Mouse (Mus musculus) v-Abl transformed pro-B cells (cell line): Measurements from ENCODE around the gene Scn11a.

ENCODE experiments used
- in situ Hi-C, 2 experiments: fragments of 400-800 bp; cut with MboI; formaldehyde crosslinking; loops; one replicate each; pipeline ENCODE4 v1.15.1; 2025; ENCODE audit not compliant: unreplicated experiment in 2 of 2

Gene Scn11a

GRCm38 (mm10) chr9:119825297-119825696 lies at the start of gene Scn11a:
Scn11a (minus strand) TSS chr9:119825456.
- in situ Hi-C loops: loop anchor here in 1 of 2 experiments (25.0 kb wide), 3 partner anchors 762 to 1462 kb away; partner anchors contain the start of genes Trak1 and Ulk4

GRCm38 (mm10) chr9:119854170-119854569 lies 28.9 kb upstream of the Scn11a start:
- in situ Hi-C loops: no loop called here

- in situ Hi-C loops: no loop called here
Measured at GRCm38 (mm10) chr9:119853071-119853846, 28.0 kb upstream of the Scn11a start.

DNA sequence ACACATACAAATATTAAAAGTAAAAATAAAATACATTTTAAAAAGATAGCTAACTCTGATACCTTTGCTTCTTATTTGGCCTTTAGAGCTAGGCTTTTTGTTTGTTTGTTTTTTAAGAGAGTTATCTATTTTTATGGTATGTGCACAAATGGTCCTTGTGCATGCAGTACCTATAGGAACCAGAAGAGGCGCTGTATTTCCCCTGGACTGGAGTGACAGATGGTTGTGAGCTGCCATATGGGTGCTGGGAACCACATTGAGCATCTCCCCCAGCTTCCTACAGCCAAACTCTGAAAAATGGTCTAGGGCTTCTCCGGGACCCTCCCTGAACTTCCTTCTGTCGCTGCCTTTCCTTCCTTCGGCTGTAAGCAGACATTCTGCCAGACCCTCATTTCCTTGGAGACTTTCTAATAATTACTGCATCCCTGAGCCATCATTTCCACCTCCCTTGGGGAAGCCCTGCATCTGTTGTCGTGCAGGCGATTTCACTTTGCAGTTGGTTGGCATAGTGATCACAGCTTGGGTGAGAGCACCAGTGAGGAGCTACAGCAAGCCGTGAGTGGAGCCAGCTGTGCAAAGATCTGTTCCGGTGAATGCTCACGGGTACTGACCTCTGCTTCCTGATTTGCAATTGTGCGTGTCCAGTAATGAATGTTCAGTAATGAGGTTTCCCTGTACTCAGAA lies 27.2 kb upstream of the Scn11a start:
- in situ Hi-C loops: no loop called here

DNA sequence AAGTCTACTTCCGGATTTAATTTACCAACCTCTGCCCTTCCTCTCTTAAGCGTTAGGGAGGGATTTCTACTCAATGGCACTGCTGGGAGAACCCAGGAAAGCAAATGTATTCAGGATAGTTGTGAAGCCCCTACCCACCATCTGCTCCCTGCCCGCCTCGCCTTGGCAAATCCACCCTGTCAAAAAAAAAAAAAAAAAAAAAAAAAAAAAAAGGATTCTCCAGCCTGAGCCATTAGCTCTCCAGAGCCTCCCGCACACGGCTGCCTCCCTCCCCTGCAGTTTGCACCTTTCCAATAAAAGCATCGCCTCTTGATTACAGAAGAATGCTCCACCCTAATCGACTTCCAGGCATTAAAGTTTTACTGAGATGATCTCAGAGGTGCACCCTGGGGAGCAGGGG lies 24.0 kb upstream of the Scn11a start:
- in situ Hi-C loops: loop anchor here in 1 of 2 experiments (25.0 kb wide), 3 partner anchors 738 to 1438 kb away; partner anchors contain the start of genes Trak1 and Ulk4

- in situ Hi-C loops: loop anchor here in 1 of 2 experiments (25.0 kb wide), 3 partner anchors 739 to 1439 kb away; partner anchors contain the start of genes Trak1 and Ulk4
Measured at GRCm38 (mm10) chr9:119848671-119849070, 23.4 kb upstream of the Scn11a start.

GRCm38 (mm10) chr9:119847187-119847586 lies 21.9 kb upstream of the Scn11a start:
- in situ Hi-C loops: loop anchor here in 1 of 2 experiments (25.0 kb wide), 3 partner anchors 740 to 1440 kb away; partner anchors contain the start of genes Trak1 and Ulk4

DNA sequence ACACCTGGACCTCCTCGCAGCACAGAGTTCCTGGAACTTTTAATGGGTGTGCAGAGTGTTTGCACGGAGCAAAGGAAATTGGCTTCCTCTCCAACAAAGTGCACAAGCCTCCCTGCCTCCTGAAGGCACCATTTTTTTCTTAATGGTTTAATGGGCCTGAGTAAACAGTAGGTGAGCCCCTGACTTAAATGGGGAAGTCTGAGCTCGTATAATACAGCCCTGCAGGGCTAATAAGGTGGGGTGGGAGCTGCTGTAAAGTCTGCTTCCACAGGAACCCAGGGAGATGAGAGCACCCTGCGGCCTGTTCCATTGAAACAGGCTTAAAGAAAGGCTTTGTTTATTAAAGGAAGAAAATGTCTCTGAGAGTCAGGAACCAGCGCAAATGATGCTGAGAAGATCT lies 19.5 kb upstream of the Scn11a start:
- in situ Hi-C loops: loop anchor here in 1 of 2 experiments (25.0 kb wide), 3 partner anchors 743 to 1443 kb away; partner anchors contain the start of genes Trak1 and Ulk4

GRCm38 (mm10) chr9:119843549-119843948 lies 18.3 kb upstream of the Scn11a start:
- in situ Hi-C loops: loop anchor here in 1 of 2 experiments (25.0 kb wide), 3 partner anchors 744 to 1444 kb away; partner anchors contain the start of genes Trak1 and Ulk4

- in situ Hi-C loops: loop anchor here in 1 of 2 experiments (25.0 kb wide), 3 partner anchors 745 to 1445 kb away; partner anchors contain the start of genes Trak1 and Ulk4
Measured at GRCm38 (mm10) chr9:119842541-119843169, 17.4 kb upstream of the Scn11a start.

DNA sequence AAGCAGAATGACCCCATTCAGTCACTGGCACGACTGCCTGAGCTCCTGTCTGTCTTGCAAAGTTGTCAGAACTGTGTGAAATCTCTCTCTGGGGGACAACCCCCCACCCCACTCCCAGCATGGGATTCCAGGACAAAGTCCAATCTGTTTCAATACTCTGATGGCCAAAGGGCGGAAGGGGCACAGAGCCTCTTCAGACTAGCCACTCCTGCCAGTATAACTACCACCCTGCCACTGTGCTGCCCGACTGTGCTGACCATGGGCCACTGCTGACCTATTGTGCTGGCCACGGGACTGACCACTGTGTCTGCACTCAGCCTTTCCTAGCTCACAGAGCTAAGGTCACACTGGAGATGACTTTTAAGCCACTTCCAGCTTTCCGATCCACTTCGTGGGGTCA lies 16.8 kb upstream of the Scn11a start:
- in situ Hi-C loops: loop anchor here in 1 of 2 experiments (25.0 kb wide), 3 partner anchors 745 to 1445 kb away; partner anchors contain the start of genes Trak1 and Ulk4

DNA sequence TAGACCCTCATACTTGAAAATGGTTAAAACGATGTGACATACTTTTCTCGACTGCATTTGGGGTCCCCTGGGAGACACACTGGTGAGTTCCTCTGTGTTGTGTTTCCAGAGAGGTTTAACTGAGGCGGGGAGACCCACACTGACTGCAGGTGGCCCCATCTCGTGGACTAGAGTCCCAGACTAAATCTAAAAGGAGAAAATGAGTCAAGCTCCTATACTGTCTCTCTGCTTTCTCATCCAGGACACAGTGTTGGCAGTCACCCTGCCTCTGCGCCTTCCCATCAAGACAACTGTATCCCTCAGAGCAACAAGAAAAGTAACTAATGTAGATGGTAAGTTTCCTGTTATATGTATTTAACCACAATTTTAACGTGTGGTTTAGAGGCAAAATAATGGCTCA lies 15.9 kb upstream of the Scn11a start:
- in situ Hi-C loops: loop anchor here in 1 of 2 experiments (25.0 kb wide), 3 partner anchors 746 to 1446 kb away; partner anchors contain the start of genes Trak1 and Ulk4

GRCm38 (mm10) chr9:119835581-119836125 lies 10.4 kb upstream of the Scn11a start:
- in situ Hi-C loops: loop anchor here in 1 of 2 experiments (25.0 kb wide), 3 partner anchors 752 to 1452 kb away; partner anchors contain the start of genes Trak1 and Ulk4

- in situ Hi-C loops: loop anchor here in 1 of 2 experiments (25.0 kb wide), 3 partner anchors 756 to 1456 kb away; partner anchors contain the start of genes Trak1 and Ulk4
Measured at GRCm38 (mm10) chr9:119831001-119831400, 5.7 kb upstream of the Scn11a start.

- in situ Hi-C loops: no loop called here
Measured at GRCm38 (mm10) chr9:119823722-119824121, 1.5 kb downstream of the Scn11a start.

DNA sequence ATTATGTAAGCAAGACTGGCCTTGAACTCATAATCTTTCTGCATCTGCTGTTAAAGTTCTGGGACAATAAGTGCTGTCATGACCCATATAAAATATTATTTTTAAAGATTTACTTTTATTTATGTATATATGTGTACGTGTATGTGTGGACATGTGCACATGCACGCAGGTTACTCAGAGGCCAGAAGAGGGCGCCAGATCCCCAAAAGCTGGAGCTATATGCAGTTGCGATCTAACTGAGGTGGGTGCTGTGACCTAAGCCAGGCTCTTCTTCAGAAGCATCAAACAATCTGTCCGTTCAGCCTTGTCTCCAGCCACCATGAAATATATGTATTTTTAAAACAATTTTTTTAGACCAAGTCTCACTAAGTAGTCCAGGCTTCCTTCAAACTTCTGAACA lies 11.6 kb downstream of the Scn11a start:
- in situ Hi-C loops: loop anchor here in 1 of 2 experiments (10.0 kb wide), 1 partner anchor 81 kb away; the partner anchor contains the start of gene Wdr48

DNA sequence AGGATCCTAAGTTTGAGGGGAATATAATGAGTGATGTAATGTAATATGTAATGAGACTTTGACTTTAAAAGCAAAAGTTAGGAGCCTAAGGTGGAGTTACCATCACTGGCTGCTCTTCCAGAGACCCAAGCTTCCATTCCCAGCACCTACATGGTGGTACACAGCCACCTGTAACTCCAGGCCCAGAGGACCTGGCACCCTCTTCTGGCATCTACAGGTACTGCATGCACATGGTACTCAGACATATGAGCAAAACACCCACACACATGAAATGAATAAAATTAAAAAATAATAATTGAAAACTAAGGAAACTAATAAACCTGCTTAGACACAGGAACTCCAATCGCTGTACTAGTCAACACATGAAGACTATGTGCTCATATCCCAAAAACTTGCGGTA lies 18.8 kb downstream of the Scn11a start:
- in situ Hi-C loops: no loop called here

DNA sequence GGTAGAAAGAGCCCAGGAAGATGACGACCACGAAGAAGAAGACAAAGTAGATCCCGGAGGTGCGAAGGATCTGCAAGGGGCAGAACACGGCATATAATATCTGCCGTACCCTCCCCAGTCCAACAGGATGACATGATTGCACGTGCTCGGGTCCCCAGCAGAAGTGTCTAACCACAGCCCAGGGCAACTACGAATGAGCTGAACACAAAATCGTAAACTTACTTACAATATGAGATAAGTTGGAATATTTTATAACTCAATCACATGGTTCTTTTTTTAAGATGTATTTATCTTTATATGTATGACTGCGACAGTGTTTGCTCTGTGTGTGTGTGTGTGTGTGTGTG lies 20.8 kb downstream of the Scn11a start:
- in situ Hi-C loops: no loop called here

DNA sequence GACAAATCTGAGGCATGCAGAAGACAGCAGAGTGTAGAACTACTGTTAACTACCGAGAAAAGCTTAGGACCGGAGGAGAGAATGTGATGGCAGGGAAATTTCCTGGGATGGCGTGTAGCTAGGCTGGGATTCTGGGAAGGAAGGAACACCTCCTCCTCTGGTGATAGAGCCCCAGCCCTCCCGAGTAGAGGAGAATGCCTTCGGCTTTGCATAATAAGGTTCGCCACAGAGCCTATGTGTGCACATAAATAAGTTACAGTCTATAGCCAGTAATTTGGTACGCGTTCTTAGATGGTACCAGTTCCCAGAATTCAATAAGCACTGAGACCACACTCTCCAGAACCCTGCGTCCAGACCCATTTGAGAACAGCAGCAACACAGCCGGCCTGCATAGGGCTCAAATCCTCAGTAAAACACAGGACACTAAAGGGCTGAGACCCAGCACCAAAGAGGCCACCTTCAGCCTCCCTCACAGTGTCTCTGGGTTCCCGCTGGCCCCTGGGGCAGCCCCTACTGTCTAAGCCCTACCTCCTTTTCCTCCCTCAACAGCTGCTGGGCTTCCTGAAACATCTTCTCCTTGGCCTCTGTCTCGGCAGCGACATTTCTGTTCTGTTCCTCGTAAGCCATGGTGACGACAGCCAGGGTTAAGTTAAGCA lies 21.3 kb downstream of the Scn11a start:
- in situ Hi-C loops: no loop called here
